Mouse (Mus musculus): ENCODE results near the gene Itih1. TPM values are rescaled to one million over a fixed set of nuclear protein-coding genes. Genes with fewer than 3 reads are reported as not detected.
A peak's percentile ranks its signal among the peaks of the same experiment; 100 is the strongest.

Itih1 gene
- polyA plus RNA-seq, 1 experiment from 2014 or later, result 210 TPM

DNA sequence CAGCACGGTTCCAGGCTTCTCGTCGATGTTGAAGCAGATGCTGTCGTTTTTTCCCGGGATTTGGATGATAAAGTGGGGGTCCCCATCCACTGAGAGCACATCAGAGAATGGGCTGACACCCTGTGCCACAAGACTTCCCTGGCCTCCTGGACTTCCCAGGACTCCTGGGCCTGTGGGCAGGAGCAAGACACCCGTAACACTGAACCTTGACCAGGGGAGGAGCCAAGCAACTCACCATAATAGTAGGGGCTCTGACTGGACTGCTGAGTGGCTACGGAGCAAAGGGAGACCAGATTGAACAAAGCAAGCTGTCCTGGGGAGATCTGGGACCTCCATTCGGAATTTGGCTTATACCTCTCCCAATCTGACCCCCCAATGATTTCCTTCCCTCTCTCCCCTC is 30.4 kb downstream of the Itih1 start:
- Histone ChIP-seq H3K9ac (replicated peaks) (no peak overlapping the region), H3K4me2 (ENCODE audit: low read depth, low read length) (no peak overlapping the region), H3K27me3 (ENCODE audit: insufficient read depth, low read length) (no peaks in the 10 kb centered on the region), H3K27ac (ENCODE audit: low read depth) (no peak overlapping the region), H3K36me3 (replicated peaks; ENCODE audit: insufficient read depth, low read length) (peaks cover 33% of the 10 kb centered on the region), H3K4me1 (ENCODE audit: insufficient read depth) (peaks cover 8% of the 10 kb centered on the region; the same call in 1 of the 2 replicates), H3K9me3 (ENCODE audit: low read length) (no peaks in the 10 kb centered on the region), H3K4me3 (ENCODE audit: low read depth, low read length) (no peak overlapping the region)
- no peak for ATAC-seq
- DNase-seq, result no peak
- 65% methylated on average over 8 of the region's 8 CpGs for WGBS (ENCODE audit: insufficient replicate concordance)
- TF ChIP-seq EP300 (IDR thresholded peaks at IDR 0.05; ENCODE audit: low read depth), result no peak
- TF ChIP-seq CTCF (IDR thresholded peaks at IDR 0.05; ENCODE audit: low read depth), result no peak

DNA sequence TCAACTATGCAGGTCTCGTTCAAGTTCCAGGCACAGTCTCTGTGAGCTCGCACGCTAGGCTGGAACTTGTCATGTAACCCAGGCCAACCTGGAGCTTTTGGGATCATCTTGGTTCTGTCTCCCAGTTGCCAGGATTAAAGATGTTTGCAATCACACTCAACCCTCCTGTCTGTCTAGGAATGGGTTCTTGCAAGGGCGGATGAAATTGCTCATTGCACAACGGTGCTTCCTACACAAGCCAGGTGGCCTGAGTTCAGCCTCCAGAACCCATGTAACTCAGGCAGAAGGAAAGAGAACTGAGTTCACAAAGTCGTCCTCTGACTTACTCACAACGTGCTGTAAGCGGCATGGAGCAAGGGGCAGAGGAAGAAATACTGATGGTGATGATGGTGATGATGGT is 31.9 kb downstream of the Itih1 start:
- Histone ChIP-seq H3K27me3 (ENCODE audit: insufficient read depth, low read length) (no peaks in the 10 kb centered on the region), H3K9ac (replicated peaks) (no peak overlapping the region), H3K27ac (ENCODE audit: low read depth) (no peak overlapping the region), H3K4me3 (ENCODE audit: low read depth, low read length) (no peak overlapping the region), H3K9me3 (ENCODE audit: low read length) (no peaks in the 10 kb centered on the region), H3K36me3 (replicated peaks; ENCODE audit: insufficient read depth, low read length) (peaks cover 28% of the 10 kb centered on the region), H3K4me2 (ENCODE audit: low read depth, low read length) (no peak overlapping the region), H3K4me1 (ENCODE audit: insufficient read depth) (peaks cover 8% of the 10 kb centered on the region; the same call in 1 of the 2 replicates)
- WGBS (ENCODE audit: insufficient replicate concordance), result 78% methylated on average over 8 of the region's 8 CpGs
- ATAC-seq (no peak), DNase-seq (no peak)
- TF ChIP-seq EP300 (IDR thresholded peaks at IDR 0.05; ENCODE audit: low read depth), result no peak
- TF ChIP-seq CTCF (IDR thresholded peaks at IDR 0.05; ENCODE audit: low read depth), result no peak

DNA sequence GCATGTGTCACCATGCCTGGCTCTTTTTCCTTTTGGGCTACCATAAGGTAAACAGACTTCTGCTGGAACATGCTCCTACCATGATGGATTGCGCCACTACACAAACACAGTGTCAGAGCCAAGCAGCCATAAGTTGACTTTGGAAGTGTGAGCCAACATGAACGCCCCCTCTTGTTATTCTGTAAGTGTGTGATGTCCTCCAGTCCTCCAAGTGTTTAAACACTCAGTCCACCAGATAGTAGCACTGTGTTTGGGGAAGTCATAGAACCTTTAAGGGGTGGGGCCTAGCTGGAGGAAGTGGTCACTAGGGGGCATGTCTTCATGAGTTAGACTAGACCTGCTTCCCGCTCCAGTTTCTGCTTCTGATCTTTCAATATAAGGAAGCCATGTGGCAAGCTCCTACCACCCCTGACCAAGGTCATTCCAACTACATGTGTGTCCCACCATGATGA is 35.2 kb downstream of the Itih1 start:
- WGBS (ENCODE audit: insufficient replicate concordance), result 46% methylated on average over 3 of the region's 3 CpGs
- peaks cover 16% of the 10 kb centered on the region for H3K36me3 ChIP-seq (replicated peaks; ENCODE audit: insufficient read depth, low read length)
- TF ChIP-seq CTCF (IDR thresholded peaks at IDR 0.05; ENCODE audit: low read depth), result peak; percentile 43; the same call in 1 of the 2 replicates
- TF ChIP-seq EP300 (IDR thresholded peaks at IDR 0.05; ENCODE audit: low read depth), result 0 out of 2 replicates have a peak, but pooled peaks have one; percentile 62
- H3K27me3 ChIP-seq (ENCODE audit: insufficient read depth, low read length), result no peaks in the 10 kb centered on the region
- ATAC-seq (peak; percentile 83), DNase-seq (peak; percentile 60)
- no peak overlapping the region for H3K4me3 ChIP-seq (ENCODE audit: low read depth, low read length)
- H3K9me3 ChIP-seq (ENCODE audit: low read length), result no peaks in the 10 kb centered on the region
- peak overlapping the region; percentile 74 for H3K27ac ChIP-seq (ENCODE audit: low read depth)
- H3K4me1 ChIP-seq (ENCODE audit: insufficient read depth), result peaks cover 8% of the 10 kb centered on the region; the same call in 1 of the 2 replicates
- H3K4me2 ChIP-seq (ENCODE audit: low read depth, low read length), result no peak overlapping the region
- no peak overlapping the region for H3K9ac ChIP-seq (replicated peaks)

DNA sequence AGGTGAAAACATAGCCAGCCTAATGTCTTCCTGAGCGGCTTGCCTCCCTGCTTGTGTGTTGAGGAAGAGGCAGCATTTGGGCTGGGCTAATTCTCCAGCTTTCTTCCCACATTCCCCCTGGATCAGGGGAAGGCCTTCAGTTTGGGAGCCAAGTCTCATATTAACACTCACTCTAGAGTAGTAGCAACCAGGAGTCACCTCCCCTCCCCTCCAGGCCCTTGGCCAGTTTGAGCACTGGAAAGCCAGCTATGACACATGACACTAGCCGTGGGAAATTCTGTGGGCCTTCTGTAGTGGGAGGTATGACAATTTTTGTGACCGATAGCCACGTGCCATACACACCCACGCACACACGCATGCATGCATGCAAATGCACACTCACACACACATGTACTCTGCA is 37.1 kb downstream of the Itih1 start:
- Histone ChIP-seq H3K4me1 (ENCODE audit: insufficient read depth) (peaks cover 8% of the 10 kb centered on the region; the same call in 1 of the 2 replicates), H3K27ac (ENCODE audit: low read depth) (no peak overlapping the region), H3K36me3 (replicated peaks; ENCODE audit: insufficient read depth, low read length) (peaks cover 13% of the 10 kb centered on the region), H3K9me3 (ENCODE audit: low read length) (no peaks in the 10 kb centered on the region), H3K9ac (replicated peaks) (no peak overlapping the region), H3K4me2 (ENCODE audit: low read depth, low read length) (no peak overlapping the region), H3K4me3 (ENCODE audit: low read depth, low read length) (no peak overlapping the region), H3K27me3 (ENCODE audit: insufficient read depth, low read length) (no peaks in the 10 kb centered on the region)
- DNase-seq (no peak), ATAC-seq (no peak)
- WGBS (ENCODE audit: insufficient replicate concordance), result 81% methylated on average over 6 of the region's 6 CpGs
- TF ChIP-seq EP300 (IDR thresholded peaks at IDR 0.05; ENCODE audit: low read depth) (no peak), CTCF (IDR thresholded peaks at IDR 0.05; ENCODE audit: low read depth) (no peak)

DNA sequence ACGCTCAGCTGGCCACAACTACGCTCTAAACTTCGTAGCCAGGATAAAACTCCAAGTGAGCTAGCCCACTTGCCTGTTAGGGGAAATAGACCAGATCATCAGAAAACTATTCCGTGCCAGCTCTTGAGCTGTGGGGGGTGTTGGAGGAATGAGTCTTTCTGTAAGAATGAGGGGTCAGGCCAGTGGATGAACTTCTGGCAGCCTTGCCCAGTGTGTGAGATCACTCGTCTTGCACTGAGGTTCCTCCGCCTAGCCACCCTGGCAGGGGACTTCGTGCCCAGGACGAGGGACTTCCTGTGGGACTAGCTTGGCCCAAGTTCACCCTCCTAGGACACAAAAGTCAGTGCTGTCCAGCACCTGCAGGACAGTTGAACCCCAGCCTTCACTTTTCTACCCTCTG is 38.8 kb downstream of the Itih1 start:
- ATAC-seq (no peak), DNase-seq (no peak)
- WGBS (ENCODE audit: insufficient replicate concordance), result 73% methylated on average over 8 of the region's 8 CpGs
- Histone ChIP-seq H3K27me3 (ENCODE audit: insufficient read depth, low read length) (no peaks in the 10 kb centered on the region), H3K36me3 (replicated peaks; ENCODE audit: insufficient read depth, low read length) (peaks cover 20% of the 10 kb centered on the region), H3K9me3 (ENCODE audit: low read length) (no peaks in the 10 kb centered on the region), H3K4me2 (ENCODE audit: low read depth, low read length) (no peak overlapping the region), H3K4me3 (ENCODE audit: low read depth, low read length) (no peak overlapping the region), H3K4me1 (ENCODE audit: insufficient read depth) (peaks cover 8% of the 10 kb centered on the region; the same call in 1 of the 2 replicates), H3K9ac (replicated peaks) (no peak overlapping the region), H3K27ac (ENCODE audit: low read depth) (no peak overlapping the region)
- TF ChIP-seq EP300 (IDR thresholded peaks at IDR 0.05; ENCODE audit: low read depth) (no peak), CTCF (IDR thresholded peaks at IDR 0.05; ENCODE audit: low read depth) (no peak)

DNA sequence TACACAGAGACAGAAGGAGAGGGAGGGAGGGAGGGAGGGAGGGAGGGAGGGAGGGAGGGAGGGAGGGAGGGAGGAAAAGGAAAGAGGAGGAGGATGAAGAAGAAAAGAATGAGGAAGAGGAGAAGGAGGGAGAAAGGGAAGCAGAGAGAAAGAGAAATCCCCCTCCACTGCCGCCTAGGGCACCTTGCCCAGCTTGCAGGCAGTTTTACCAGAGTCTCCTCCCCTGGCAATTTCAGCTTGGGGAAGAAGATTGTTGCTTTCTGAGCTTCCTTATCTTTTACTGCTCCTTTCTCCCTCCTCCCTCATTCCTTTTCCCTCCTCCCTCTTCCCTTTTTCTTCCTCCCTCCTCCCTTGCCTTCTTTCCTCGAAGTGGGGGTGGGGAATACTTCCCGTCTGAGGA is 40.1 kb downstream of the Itih1 start:
- H3K27me3 ChIP-seq (ENCODE audit: insufficient read depth, low read length), result no peaks in the 10 kb centered on the region
- TF ChIP-seq CTCF (IDR thresholded peaks at IDR 0.05; ENCODE audit: low read depth), result no peak
- no peak for TF ChIP-seq EP300 (IDR thresholded peaks at IDR 0.05; ENCODE audit: low read depth)
- no peak overlapping the region for H3K9ac ChIP-seq (replicated peaks)
- DNase-seq, result no peak
- no peak overlapping the region for H3K4me3 ChIP-seq (ENCODE audit: low read depth, low read length)
- H3K27ac ChIP-seq (ENCODE audit: low read depth), result no peak overlapping the region
- peaks cover 20% of the 10 kb centered on the region for H3K36me3 ChIP-seq (replicated peaks; ENCODE audit: insufficient read depth, low read length)
- H3K9me3 ChIP-seq (ENCODE audit: low read length), result no peaks in the 10 kb centered on the region
- WGBS (ENCODE audit: insufficient replicate concordance), result 48% methylated on average over 3 of the region's 3 CpGs
- no peaks in the 10 kb centered on the region for H3K4me1 ChIP-seq (ENCODE audit: insufficient read depth)
- no peak for ATAC-seq
- H3K4me2 ChIP-seq (ENCODE audit: low read depth, low read length), result no peak overlapping the region

DNA sequence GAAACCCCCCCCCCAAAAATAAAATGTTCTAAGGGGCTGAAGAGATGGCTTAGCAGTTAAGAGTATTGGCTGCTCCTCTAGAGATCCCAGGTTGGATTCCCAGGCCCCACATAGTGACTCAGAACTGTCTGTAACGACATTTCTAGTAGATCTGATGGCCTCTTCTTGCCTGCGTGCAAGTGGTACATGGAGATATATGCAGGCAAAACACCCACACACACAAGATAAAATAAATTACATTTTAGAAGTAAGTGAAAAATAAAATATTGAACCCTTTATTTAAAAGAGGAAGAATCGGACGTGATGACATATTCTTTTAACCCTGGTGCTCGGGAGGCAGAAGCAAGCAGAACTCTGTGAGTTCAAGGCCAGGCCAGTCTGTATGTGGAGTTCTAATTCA is 40.5 kb downstream of the Itih1 start:
- 61% methylated on average over 5 of the region's 5 CpGs for WGBS (ENCODE audit: insufficient replicate concordance)
- H3K27me3 ChIP-seq (ENCODE audit: insufficient read depth, low read length), result no peaks in the 10 kb centered on the region
- H3K4me2 ChIP-seq (ENCODE audit: low read depth, low read length), result no peak overlapping the region
- ATAC-seq (no peak), DNase-seq (no peak)
- no peak overlapping the region for H3K4me3 ChIP-seq (ENCODE audit: low read depth, low read length)
- no peak overlapping the region for H3K27ac ChIP-seq (ENCODE audit: low read depth)
- TF ChIP-seq EP300 (IDR thresholded peaks at IDR 0.05; ENCODE audit: low read depth) (no peak), CTCF (IDR thresholded peaks at IDR 0.05; ENCODE audit: low read depth) (no peak)
- H3K9ac ChIP-seq (replicated peaks), result no peak overlapping the region
- peaks cover 22% of the 10 kb centered on the region for H3K36me3 ChIP-seq (replicated peaks; ENCODE audit: insufficient read depth, low read length)
- H3K4me1 ChIP-seq (ENCODE audit: insufficient read depth), result no peaks in the 10 kb centered on the region
- no peaks in the 10 kb centered on the region for H3K9me3 ChIP-seq (ENCODE audit: low read length)

Measured in liver, postnatal 0 days (tissue).